Mouse (Mus musculus): Measurements from ENCODE around the gene Sez6l. TPM values are rescaled to one million over a fixed set of nuclear protein-coding genes. Genes with fewer than 3 reads are reported as not detected.

Sez6l gene
- total and polyA plus RNA-seq, 3 experiments, result not detected

GRCm38 (mm10) chr5:112525271-112525670 is 51.7 kb downstream of the Sez6l start:
- Histone ChIP-seq H3K9me3 (replicated peaks; ENCODE audit: low read length) (peaks cover 94% of the 10 kb centered on the region), H3K79me2 (replicated peaks; ENCODE audit: control insufficient read depth, extremely low read depth, insufficient read depth, poor library complexity, severe bottlenecking) (no peaks in the 10 kb centered on the region), H3K36me3 (replicated peaks in 1 of 2; ENCODE audit: control insufficient read depth in 1 of 2, insufficient read depth in 1 of 2, low read length in 1 of 2) (no peaks in the 10 kb centered on the region), H3K4me3 (replicated peaks in 1 of 3; ENCODE audit: low read depth in 2 of 3, low read length in 2 of 3, poor library complexity in 1 of 3) (no peak overlapping the region), H3K27ac (ENCODE audit: insufficient read depth, low read depth) (no peak overlapping the region), H3K9ac (ENCODE audit: insufficient read depth, low read depth) (no peak overlapping the region), H3K4me2 (ENCODE audit: insufficient read depth, low read depth, poor library complexity, severe bottlenecking) (no peak overlapping the region), H3K27me3 (replicated peaks) (no peaks in the 10 kb centered on the region), H3K4me1 (ENCODE audit: control insufficient read depth in 1 of 2, insufficient read depth in 2 of 2) (no peaks in the 10 kb centered on the region)
- TF ChIP-seq BHLHE40 (IDR thresholded peaks at IDR 0.05; ENCODE audit: low read depth, low read length) (no peak), NRF1 (IDR thresholded peaks at IDR 0.05; ENCODE audit: low read depth, low read length) (no peak), JUND (conservative IDR thresholded peaks at IDR 0.05; ENCODE audit: low read depth, low read length) (no peak), UBTF (IDR thresholded peaks at IDR 0.05; ENCODE audit: low read depth, low read length) (no peak), USF1 (IDR thresholded peaks at IDR 0.05; ENCODE audit: low read depth, low read length) (no peak), MAX (IDR thresholded peaks at IDR 0.05; ENCODE audit: low read length) (no peak), ZMIZ1 (IDR thresholded peaks at IDR 0.05; ENCODE audit: low read depth, low read length) (no peak), MYC (IDR thresholded peaks at IDR 0.05; ENCODE audit: low read depth, low read length) (no peak), CTCF (conservative IDR thresholded peaks at IDR 0.05 in 1 of 2, IDR thresholded peaks at IDR 0.05 in 1 of 2; ENCODE audit: low read depth in 2 of 2, low read length in 2 of 2) (no peak), EP300 (IDR thresholded peaks at IDR 0.05; ENCODE audit: low read length) (no peak), CHD1 (IDR thresholded peaks at IDR 0.05; ENCODE audit: low read depth, low read length) (no peak)
- no peak for DNase-seq (ENCODE audit: extremely low read depth)
- in situ Hi-C loops (cut with MboI; ENCODE audit: low pct_ligation_motif_present, low pct_unique_long_range_greater_than_20kb, low sequenced_read_pairs), result no loop called here
- dilution Hi-C loops (cut with MboI; ENCODE audit: extremely low pct_ligation_motif_present, extremely low pct_unique_long_range_greater_than_20kb, low sequenced_read_pairs), result no loop called here

GRCm38 (mm10) chr5:112523796-112524195 is 53.2 kb downstream of the Sez6l start:
- no peak overlapping the region for H3K9ac ChIP-seq (ENCODE audit: insufficient read depth, low read depth)
- TF ChIP-seq NRF1 (IDR thresholded peaks at IDR 0.05; ENCODE audit: low read depth, low read length) (no peak), MAFK (IDR thresholded peaks at IDR 0.05; ENCODE audit: insufficient replicate concordance, low read length) (no peak), ELF1 (IDR thresholded peaks at IDR 0.05; ENCODE audit: low read depth, low read length) (no peak), EP300 (IDR thresholded peaks at IDR 0.05; ENCODE audit: low read length) (no peak), MYC (IDR thresholded peaks at IDR 0.05; ENCODE audit: low read depth, low read length) (no peak), USF1 (IDR thresholded peaks at IDR 0.05; ENCODE audit: low read depth, low read length) (no peak), CHD2 (IDR thresholded peaks at IDR 0.05; ENCODE audit: low read length) (no peak), CHD1 (IDR thresholded peaks at IDR 0.05; ENCODE audit: low read depth, low read length) (no peak), POLR2A (IDR thresholded peaks at IDR 0.05; ENCODE audit: low read depth, low read length) (no peak), MAZ (IDR thresholded peaks at IDR 0.05; ENCODE audit: low read depth, low read length) (no peak), TBP (conservative IDR thresholded peaks at IDR 0.05; ENCODE audit: low read depth, low read length) (no peak), GABPA (IDR thresholded peaks at IDR 0.05; ENCODE audit: insufficient replicate concordance, low read depth, low read length) (no peak), HCFC1 (IDR thresholded peaks at IDR 0.05; ENCODE audit: low read depth, low read length) (no peak)
- no peaks in the 10 kb centered on the region for H3K27me3 ChIP-seq (replicated peaks)
- dilution Hi-C loops (cut with MboI; ENCODE audit: extremely low pct_ligation_motif_present, extremely low pct_unique_long_range_greater_than_20kb, low sequenced_read_pairs), result no loop called here
- H3K79me2 ChIP-seq (replicated peaks; ENCODE audit: control insufficient read depth, extremely low read depth, insufficient read depth, poor library complexity, severe bottlenecking), result no peaks in the 10 kb centered on the region
- no peak overlapping the region for H3K4me3 ChIP-seq (replicated peaks in 1 of 3; ENCODE audit: low read depth in 2 of 3, low read length in 2 of 3, poor library complexity in 1 of 3)
- no peak overlapping the region for H3K4me2 ChIP-seq (ENCODE audit: insufficient read depth, low read depth, poor library complexity, severe bottlenecking)
- no peak for DNase-seq (ENCODE audit: extremely low read depth)
- no peaks in the 10 kb centered on the region for H3K4me1 ChIP-seq (ENCODE audit: control insufficient read depth in 1 of 2, insufficient read depth in 2 of 2)
- peaks cover 94% of the 10 kb centered on the region for H3K9me3 ChIP-seq (replicated peaks; ENCODE audit: low read length)
- in situ Hi-C loops (cut with MboI; ENCODE audit: low pct_ligation_motif_present, low pct_unique_long_range_greater_than_20kb, low sequenced_read_pairs), result no loop called here
- H3K27ac ChIP-seq (ENCODE audit: insufficient read depth, low read depth), result no peak overlapping the region
- H3K36me3 ChIP-seq (replicated peaks in 1 of 2; ENCODE audit: control insufficient read depth in 1 of 2, insufficient read depth in 1 of 2, low read length in 1 of 2), result no peaks in the 10 kb centered on the region
